Mouse (Mus musculus) embryonic stem cell, embryonic (primary cell): Measurements from ENCODE around the gene Depdc5.
"Not testable (repeated sequence)": the region's sequence is repeated elsewhere in the genome, so short reads cannot be mapped to it uniquely, and the experiment has no call there.

Experiments used
- CTCF ChIA-PET, 4 experiments: fragments of 300-600 bp in 2 of 4; fragments of 350-600 bp in 2 of 4; sonication (Branson Sonifier 250); formaldehyde crosslinking; loops; one replicate each; lab custom pipeline; 2022; ENCODE audit warnings: inconsistent platforms in 2 of 4; lab: Charles Lee
- POLR2A ChIA-PET, 4 experiments: fragments of 300-600 bp in 2 of 4; fragments of 350-600 bp in 2 of 4; sonication (Branson Sonifier 250); formaldehyde crosslinking; loops; one replicate each; lab custom pipeline; 2022; ENCODE audit warnings: antibody characterized with exemption in 4 of 4, inconsistent platforms in 1 of 4; lab: Charles Lee

Depdc5 gene

DNA sequence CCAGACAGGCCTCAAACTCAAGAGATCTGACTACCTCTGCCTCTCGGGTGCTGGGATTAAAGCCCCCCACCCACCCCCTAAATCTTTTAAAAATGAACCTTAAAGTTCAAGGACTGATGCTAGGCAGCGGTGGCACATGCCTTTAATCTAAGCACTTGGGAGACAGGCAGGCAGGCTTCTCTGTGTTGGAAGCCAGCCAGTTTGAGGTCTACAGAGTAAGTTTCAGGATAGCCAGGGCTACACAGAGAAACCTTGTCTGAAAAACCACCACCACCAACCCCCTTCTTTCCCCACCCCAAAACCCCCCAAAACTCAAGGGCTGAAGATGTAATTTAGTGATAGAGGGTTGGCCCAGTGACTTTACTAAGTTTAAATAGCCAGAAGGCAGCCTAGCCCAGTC lies 165.2 kb downstream of the Depdc5 start:
- ChIA-PET POLR2A (interaction anchor here in 2 of 4 experiments (0.6 to 7.6 kb wide), 3 partner anchors 7 to 9 kb away, joined by 3 to 84 read pairs (median 4); partner anchors contain the start of gene Ywhah (in 1 of the 2)), CTCF (no interaction called here)

DNA sequence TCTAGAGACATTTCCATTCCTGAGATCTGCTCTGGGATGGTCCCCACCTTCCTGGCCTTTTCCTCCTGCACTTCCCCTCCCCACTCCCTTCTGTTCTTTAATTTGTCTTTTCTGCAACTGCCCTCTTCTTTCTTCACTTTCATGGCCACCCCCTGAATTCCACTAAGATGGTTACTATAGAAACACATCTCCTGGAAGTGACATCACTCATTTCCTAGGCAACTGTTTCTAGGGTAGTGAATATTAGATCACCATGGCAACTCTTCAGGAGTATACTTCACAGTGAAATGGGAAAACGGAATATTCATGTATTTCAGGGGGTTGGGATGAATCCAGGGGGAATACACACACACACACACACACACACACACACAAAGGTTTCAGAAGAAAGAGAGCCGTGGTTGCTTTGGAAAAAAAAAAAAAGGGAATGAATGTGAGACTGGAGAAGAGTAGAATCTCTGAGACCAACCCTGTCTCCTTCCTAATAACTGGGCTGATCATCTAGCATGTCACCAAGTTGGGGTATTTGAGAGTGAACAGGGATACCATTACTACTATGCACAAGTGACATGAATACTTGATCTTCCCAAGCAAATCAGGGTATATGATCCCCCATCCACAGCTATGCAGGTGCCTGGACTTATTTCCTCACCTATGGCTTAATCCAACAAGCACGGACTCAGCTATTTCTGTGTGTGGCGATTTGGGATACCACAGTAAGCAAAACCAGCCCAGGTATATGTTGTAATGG lies 167.1 kb downstream of the Depdc5 start:
- CTCF ChIA-PET, result no interaction called here

DNA sequence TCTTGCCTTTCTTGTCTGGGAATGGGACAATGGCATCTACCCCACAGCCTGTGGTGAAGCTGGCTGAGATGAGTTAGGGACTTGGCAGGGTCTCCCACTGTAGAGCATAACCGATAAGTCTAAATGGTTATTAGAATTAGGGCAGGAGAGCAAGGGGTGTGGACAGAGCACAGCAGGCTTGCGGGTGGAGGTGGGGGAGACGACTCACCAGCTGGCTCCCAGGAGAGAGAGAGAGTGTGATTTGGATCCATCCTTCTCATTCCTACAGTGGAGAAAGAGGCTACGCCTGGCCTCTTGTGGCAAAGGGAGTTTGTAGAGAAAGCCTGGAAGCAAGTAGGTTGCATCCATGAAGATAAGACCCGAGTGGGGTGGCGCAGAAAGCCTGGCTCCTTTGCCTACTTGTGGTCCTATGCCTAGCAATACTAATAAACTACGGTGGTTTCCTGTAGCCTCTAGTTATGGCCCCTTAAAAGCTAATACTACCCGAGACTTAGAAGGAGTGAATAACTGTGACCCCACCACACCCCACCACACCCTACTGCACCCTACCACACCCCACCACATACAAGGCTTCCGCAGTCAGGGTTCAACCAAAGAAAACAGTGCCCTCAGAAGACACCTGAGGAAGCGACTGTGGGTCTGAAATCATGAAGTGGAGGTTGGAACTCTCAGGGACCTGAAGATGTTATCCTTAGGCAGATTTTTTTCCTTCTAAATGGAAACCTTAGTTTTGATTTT lies 168.7 kb downstream of the Depdc5 start:
- ChIA-PET CTCF (interaction anchor here in 3 of 4 experiments (1.0 to 3.8 kb wide), 8 partner anchors 8 to 247 kb away, joined by 3 to 43 read pairs (median 6); no protein-coding TSS in a partner anchor), POLR2A (interaction anchor here in 2 of 4 experiments (1.3 to 7.6 kb wide), 6 partner anchors 10 to 271 kb away, joined by 3 to 84 read pairs (median 10); partner anchors contain the start of gene Ywhah (in 1 of the 2))

More for the DNA sequence above, 167.1 kb downstream of the Depdc5 start:
- POLR2A ChIA-PET, result interaction anchor here in 3 of 4 experiments (0.6 to 7.6 kb wide), 6 partner anchors 8 to 306 kb away, joined by 3 to 84 read pairs (median 4); partner anchors contain the start of gene Ywhah (in 1 of the 3)

DNA sequence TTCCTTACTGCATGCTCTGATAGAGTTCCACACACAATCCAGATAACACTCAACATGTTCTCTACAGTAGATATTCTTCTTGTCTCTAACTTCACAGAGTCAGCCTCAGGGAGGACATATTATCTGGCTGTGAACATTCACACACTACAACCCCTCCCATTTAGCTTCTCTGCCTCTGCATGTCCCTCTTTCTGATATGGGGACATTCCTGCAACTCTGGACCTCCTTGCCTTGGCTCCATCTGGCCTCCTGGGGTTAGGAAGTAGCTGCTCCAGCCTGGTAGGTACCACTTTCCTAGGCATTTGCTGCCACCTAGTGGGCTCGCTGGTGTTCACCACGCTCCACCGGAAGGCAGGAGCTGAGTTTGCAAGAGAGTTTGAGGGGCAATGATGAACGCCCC lies 169.6 kb downstream of the Depdc5 start:
- ChIA-PET POLR2A (interaction anchor here (0.6 to 7.6 kb wide), 35 partner anchors 10 to 1101 kb away, joined by 3 to 84 read pairs (median 5); partner anchors contain the start of genes Ywhah (in 2 of the 4), Prr14l (in 1 of the 4), Slbp (in 1 of the 4) and Yes1 (in 1 of the 4)), CTCF (interaction anchor here (0.5 to 4.2 kb wide), 87 partner anchors 9 to 828 kb away, joined by 3 to 57 read pairs (median 4); partner anchors contain the start of genes Ywhah (in 2 of the 4) and Uvssa (in 1 of the 4))

DNA sequence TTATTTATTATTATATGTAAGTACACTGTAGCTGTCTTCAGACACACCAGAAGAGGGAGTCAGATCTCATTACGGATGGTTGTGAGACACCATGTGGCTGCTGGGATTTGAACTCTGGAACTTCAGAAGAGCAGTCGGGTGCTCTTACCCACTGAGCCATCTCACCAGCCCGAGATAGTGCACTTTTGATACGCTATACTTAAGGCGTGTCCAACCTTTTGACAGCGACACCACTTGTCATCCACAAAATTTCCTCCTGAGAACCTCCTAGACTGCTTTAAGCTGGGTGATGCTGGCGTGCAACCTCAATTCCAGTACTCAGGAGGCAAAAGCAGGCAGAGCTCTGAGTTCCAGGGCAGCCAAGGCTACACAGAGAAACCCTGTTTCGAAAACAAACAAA lies 170.1 kb downstream of the Depdc5 start:
- ChIA-PET POLR2A (interaction anchor here (0.5 to 7.6 kb wide), 44 partner anchors 10 to 1100 kb away, joined by 3 to 84 read pairs (median 4); partner anchors contain the start of genes Ywhah (in 2 of the 4), Ctbp1 (in 1 of the 4), Prr14l (in 1 of the 4) and Slbp (in 1 of the 4)), CTCF (interaction anchor here (0.5 to 4.2 kb wide), 101 partner anchors 9 to 829 kb away, joined by 3 to 57 read pairs (median 4); partner anchors contain the start of genes Ywhah (in 2 of the 4), Spon2 (in 1 of the 4) and Uvssa (in 1 of the 4))

DNA sequence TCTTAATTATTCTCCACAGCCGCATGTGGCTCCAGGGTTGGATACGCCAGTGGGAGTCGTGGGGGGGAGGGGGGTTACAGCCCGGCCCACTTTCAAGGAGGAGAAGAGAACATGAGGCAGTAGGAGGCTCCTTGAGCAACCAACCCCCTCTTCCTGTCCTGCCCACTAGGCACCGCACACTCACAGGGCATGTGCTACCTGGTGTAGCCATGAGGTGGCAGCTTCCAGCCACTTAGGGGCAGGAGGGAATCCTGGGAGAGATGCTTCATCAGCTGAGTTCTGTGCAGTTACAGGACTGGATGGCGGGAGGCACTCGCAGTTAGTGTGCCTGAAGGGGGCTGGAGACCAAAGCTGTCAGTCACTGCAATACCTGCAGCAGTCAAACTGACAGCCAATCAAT lies 170.6 kb downstream of the Depdc5 start:
- ChIA-PET CTCF (interaction anchor here (0.5 to 4.2 kb wide), 79 partner anchors 9 to 829 kb away, joined by 3 to 57 read pairs (median 4); partner anchors contain the start of genes Ywhah (in 2 of the 4), Spon2 (in 1 of the 4) and Uvssa (in 1 of the 4)), POLR2A (interaction anchor here (0.5 to 7.6 kb wide), 41 partner anchors 10 to 795 kb away, joined by 3 to 84 read pairs (median 5); partner anchors contain the start of genes Ywhah (in 3 of the 4), Ctbp1 (in 1 of the 4), Prr14l (in 1 of the 4) and Slbp (in 1 of the 4))

DNA sequence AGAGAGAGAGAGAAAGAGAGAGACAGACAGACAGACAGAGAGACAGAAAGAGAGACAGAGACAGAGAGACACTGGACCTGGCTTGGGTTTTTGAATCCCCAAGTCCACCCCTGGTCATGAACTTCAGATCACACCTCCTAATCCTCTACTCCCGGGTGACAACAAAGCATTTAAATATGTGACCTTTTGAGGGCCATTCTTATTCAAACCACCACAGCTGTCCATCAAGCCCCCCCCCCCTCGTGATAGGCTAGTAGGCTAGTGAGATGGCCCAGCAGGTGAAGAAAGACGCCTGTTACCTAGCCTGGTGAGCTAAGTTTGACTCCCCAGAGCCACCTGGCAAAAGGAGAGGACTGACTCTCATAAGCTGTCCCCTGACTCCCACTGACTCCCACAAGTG lies 171.4 kb downstream of the Depdc5 start:
- CTCF ChIA-PET, result interaction anchor here (0.6 to 4.2 kb wide), 26 partner anchors 8 to 646 kb away, joined by 3 to 57 read pairs (median 6); partner anchors contain the start of genes Pisd (in 1 of the 4) and Spon2 (in 1 of the 4)
- POLR2A ChIA-PET, result interaction anchor here in 3 of 4 experiments (0.5 to 7.6 kb wide), 23 partner anchors 9 to 1142 kb away, joined by 3 to 84 read pairs (median 3); partner anchors contain the start of genes Ywhah (in 3 of the 3), Ctbp1 (in 1 of the 3) and Spon2 (in 1 of the 3)

DNA sequence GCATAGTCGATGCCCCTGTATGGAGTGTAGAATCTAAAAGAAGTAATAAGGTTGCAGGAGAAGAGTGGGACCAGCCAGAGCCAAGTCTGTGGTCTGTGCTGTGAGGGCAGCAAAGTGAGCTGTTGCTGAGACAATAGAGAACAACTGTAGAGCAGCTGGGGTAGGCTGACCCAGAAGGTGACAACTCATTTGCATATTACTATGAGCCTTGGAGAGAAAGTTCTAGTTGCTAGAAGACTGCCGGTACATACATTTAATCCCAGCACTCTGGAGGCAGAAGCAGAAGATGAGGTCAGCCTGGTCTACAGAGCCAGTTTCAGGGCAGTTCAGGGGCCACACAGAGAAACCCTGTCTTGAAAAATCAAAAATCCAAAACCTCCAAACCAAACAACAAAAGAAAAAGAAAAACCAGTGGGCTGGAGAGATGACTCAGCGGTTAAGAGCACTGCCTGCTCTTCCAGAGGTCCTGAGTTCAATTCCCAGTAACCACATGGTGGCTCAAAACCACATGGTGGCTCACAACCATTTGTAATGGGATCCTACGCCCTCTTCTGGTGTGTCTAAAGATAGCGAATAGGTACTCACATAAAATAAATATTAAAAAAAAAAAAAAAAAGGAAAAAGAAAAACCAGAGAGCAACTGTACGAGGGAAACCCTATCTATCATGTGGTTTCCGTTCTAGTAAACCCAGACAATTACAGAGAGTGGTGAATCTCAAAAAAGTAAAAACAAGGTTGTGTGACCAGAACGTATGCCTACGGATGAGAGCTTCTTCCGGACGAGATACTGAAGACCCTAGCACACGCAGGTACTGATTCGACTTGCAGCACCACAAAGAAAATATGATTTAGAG lies 175.4 kb downstream of the Depdc5 start:
- CTCF ChIA-PET, result interaction anchor here in 2 of 4 experiments (0.7 to 3.5 kb wide), 3 partner anchors 29 to 1134 kb away, joined by 4 to 23 read pairs (median 4); no protein-coding TSS in a partner anchor
- POLR2A ChIA-PET, result interaction anchor here in 2 of 4 experiments (0.7 to 1.0 kb wide), 2 partner anchors 15 to 42 kb away, joined by 3 to 4 read pairs; no protein-coding TSS in a partner anchor

DNA sequence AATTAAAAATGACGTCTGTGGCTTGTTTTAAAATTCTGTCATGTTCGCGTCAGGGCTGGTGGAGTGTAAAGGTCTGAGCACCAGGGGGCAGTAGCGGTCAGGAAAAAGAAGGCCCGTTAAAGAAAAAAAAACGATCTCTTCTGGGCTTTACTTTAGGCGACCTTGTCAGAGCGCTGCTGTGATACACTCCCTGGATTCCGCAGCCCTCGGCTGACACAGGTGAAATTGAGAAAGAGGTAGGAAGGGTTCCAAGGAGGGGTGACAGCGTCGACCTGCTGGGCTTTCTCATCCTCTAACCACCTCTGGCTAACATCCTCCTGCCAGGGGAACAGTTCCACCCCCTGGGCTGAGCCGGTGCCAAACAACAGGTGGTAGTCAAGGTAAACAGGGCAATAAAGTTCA lies 176.0 kb downstream of the Depdc5 start:
- POLR2A ChIA-PET, result interaction anchor here in 2 of 4 experiments (0.7 to 1.0 kb wide), 2 partner anchors 16 to 42 kb away, joined by 3 to 4 read pairs; no protein-coding TSS in a partner anchor
- CTCF ChIA-PET, result interaction anchor here in 1 of 4 experiments (0.9 kb wide), 1 partner anchor 29 kb away, joined by 4 read pairs; no protein-coding TSS in a partner anchor

DNA sequence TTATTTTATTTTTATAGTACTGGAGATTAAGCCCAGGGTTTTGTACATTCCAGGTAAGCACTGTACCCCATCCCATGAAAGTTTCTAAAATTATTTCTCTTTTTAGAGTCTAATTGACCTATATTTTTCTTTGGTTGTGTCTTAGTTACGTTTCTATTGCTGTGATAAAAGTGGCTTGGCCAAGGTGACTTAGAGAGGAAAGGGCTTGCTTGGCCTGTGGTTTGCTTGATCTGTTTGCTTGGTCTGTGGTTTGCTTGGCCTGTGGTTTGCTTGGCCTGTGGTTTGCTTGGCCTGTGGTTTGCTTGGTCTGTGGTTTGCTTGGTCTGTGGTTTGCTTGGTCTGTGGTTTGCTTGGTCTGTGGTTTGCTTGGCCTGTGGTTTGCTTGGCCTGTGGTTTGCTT lies 177.2 kb downstream of the Depdc5 start:
- POLR2A ChIA-PET, result interaction anchor here in 1 of 4 experiments (0.6 kb wide), 1 partner anchor 241 kb away, joined by 3 read pairs; no protein-coding TSS in a partner anchor
- CTCF ChIA-PET, result not testable (repeated sequence)

DNA sequence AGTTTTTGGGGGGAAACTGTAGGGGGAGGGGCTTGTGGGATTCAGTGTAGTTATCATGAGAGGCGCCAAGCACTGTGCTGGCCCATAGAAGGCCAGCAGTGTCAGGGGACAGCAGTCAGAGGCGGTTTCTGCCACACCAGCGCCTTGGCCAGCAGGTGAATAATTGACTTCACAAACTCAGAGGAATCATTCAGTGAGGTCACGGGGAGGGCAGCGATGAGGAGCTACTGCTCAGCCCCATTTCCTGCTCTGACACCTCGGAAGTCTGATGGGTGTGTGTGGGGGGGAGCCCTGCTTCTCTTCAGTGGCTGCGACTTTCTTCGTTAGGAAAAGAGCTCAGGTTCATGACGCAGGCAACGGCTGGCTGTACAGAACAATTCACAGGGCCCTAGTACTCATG lies 179.9 kb downstream of the Depdc5 start:
- ChIA-PET POLR2A (interaction anchor here in 3 of 4 experiments (0.5 to 4.1 kb wide), 10 partner anchors 9 to 232 kb away, joined by 3 to 19 read pairs (median 6); partner anchors contain the start of gene Ywhah (in 1 of the 3)), CTCF (interaction anchor here in 3 of 4 experiments (0.6 to 4.5 kb wide), 11 partner anchors 9 to 102 kb away, joined by 3 to 40 read pairs (median 6); partner anchors contain the start of gene Ywhah (in 1 of the 3))
